Comparison of ENCODE assay signal across 8 mouse cellular contexts in genomic region chr2:91194624-91195332, GRCm38 (mm10). TPM values are rescaled to one million over a fixed set of nuclear protein-coding genes. Genes with fewer than 3 reads are reported as not detected.
DNase-seq lines count a peak whose midpoint lies in the region; ATAC-seq and TF ChIP-seq lines count a peak whose summit lies in the region.

No protein-coding gene starts in this region.

- H3K4me2 ChIP-seq in hindbrain, postnatal 0 days (ENCODE audit: low read depth, low read length): peak overlapping the region; percentile 47
- peak overlapping the region; percentile 60 for H3K4me2 ChIP-seq in liver, embryonic 13.5 days

- no peak overlapping the region for H3K9ac ChIP-seq in hindbrain, postnatal 0 days (replicated peaks; ENCODE audit: low read length)
- H3K9ac ChIP-seq in liver, embryonic 13.5 days: peak overlapping the region; percentile 47

- no peaks in the 10 kb centered on the region for H3K27me3 ChIP-seq in hindbrain, postnatal 0 days (ENCODE audit: insufficient read depth, low read length)
- peaks cover 20% of the 10 kb centered on the region for H3K27me3 ChIP-seq in liver, embryonic 13.5 days

- no peaks in the 10 kb centered on the region for H3K4me1 ChIP-seq in hindbrain, postnatal 0 days (ENCODE audit: insufficient read depth, low read length)
- peaks cover 22% of the 10 kb centered on the region for H3K4me1 ChIP-seq in liver, embryonic 13.5 days (replicated peaks)

- H3K27ac ChIP-seq in hindbrain, postnatal 0 days: peak overlapping the region; percentile 7; the same call in 1 of the 2 replicates
- 0 out of 2 replicates have a peak overlapping the region, but pooled peaks have one; percentile 29 for H3K27ac ChIP-seq in liver, embryonic 13.5 days

- peak; percentile 46 for DNase-seq in right cerebral cortex, postnatal 4 days
- DNase-seq in right cerebral cortex, adult 18-20 months: no peak
- peak; percentile 66 to 74 for DNase-seq in cerebellum, postnatal 25 days
- DNase-seq in gastrocnemius, postnatal 14 days: peak; percentile 86
- DNase-seq in hindbrain, postnatal 0 days (ENCODE audit: low spot score): peak; percentile 70
- DNase-seq in liver, embryonic 13.5 days: peak; percentile 51
- peak; percentile 26 to 60 for DNase-seq in natural killer cell, adult 2 months (ENCODE audit: low spot score in 2 of 2)
- peak; percentile 29 to 63 for DNase-seq in thymus, postnatal 10 days (ENCODE audit: low spot score in 2 of 2)

- intact Hi-C loops in gastrocnemius, postnatal 14 days (cut with DNase I; ENCODE audit: low total_unique reads): loop anchor here (5.0 kb wide), 1 partner anchor 77 kb away; the partner anchor contains the start of gene Mybpc3

- WGBS in hindbrain, postnatal 0 days: 2% methylated on average over 27 of the region's 27 CpGs
- WGBS in liver, embryonic 13.5 days (ENCODE audit: insufficient replicate concordance): 4% methylated on average over 27 of the region's 27 CpGs

- H3K4me3 ChIP-seq in hindbrain, postnatal 0 days (ENCODE audit: low read length): peak overlapping the region; percentile 18
- peak overlapping the region; percentile 47 for H3K4me3 ChIP-seq in liver, embryonic 13.5 days (replicated peaks)

- no peaks in the 10 kb centered on the region for H3K9me3 ChIP-seq in hindbrain, postnatal 0 days (ENCODE audit: low read length)
- no peaks in the 10 kb centered on the region for H3K9me3 ChIP-seq in liver, embryonic 13.5 days (replicated peaks)

- H3K36me3 ChIP-seq in hindbrain, postnatal 0 days (ENCODE audit: insufficient read depth, low read length): no peaks in the 10 kb centered on the region
- H3K36me3 ChIP-seq in liver, embryonic 13.5 days: no peaks in the 10 kb centered on the region

- ATAC-seq in hindbrain, postnatal 0 days: peak; percentile 85
- ATAC-seq in liver, embryonic 13.5 days (ENCODE audit: low read depth): peak; percentile 67

- TF ChIP-seq CTCF in hindbrain, postnatal 0 days (IDR thresholded peaks at IDR 0.05; ENCODE audit: low read depth): peak; percentile 78

RNA-seq across cellular contexts. Expression of gene Nr1h3, which starts 7.9 kb away (rescaled TPM):
- total RNA-seq in gastrocnemius, postnatal 14 days (2021): 1 to 10 TPM; 5.1 to 9.1 TPM
- total RNA-seq in hindbrain, postnatal 0 days (2014; rRNA removed): 4.4 and 4.8 TPM in 2 replicates
- 2.5 and 2.7 TPM in 2 replicates for polyA plus RNA-seq in hindbrain, postnatal 0 days (2015; fragmentation: Nextera tagmentation; extraction: Ambion mirVana)
- 14.1 and 16.5 TPM in 2 replicates for polyA plus RNA-seq in liver, embryonic 13.5 days (2015; fragmentation: Nextera tagmentation; extraction: Ambion mirVana)

RNA-seq across cellular contexts. Expression of gene Acp2, which starts 7.9 kb away (rescaled TPM):
- 10 to 100 TPM; 11.6 to 12.5 TPM for total RNA-seq in gastrocnemius, postnatal 14 days (2021)
- total RNA-seq in hindbrain, postnatal 0 days (2014; rRNA removed): 48.5 and 151 TPM in 2 replicates
- polyA plus RNA-seq in hindbrain, postnatal 0 days (2015; fragmentation: Nextera tagmentation; extraction: Ambion mirVana): 30.3 and 30.9 TPM in 2 replicates
- polyA plus RNA-seq in liver, embryonic 13.5 days (2015; fragmentation: Nextera tagmentation; extraction: Ambion mirVana): 8.2 and 10.4 TPM in 2 replicates

RNA-seq across cellular contexts. Expression of gene Madd, which starts 11.1 kb away (rescaled TPM):
- 1 to 10 TPM; 5.0 to 5.9 TPM for total RNA-seq in gastrocnemius, postnatal 14 days (2021)
- total RNA-seq in hindbrain, postnatal 0 days (2014; rRNA removed): 64.2 TPM in 2 replicates
- polyA plus RNA-seq in hindbrain, postnatal 0 days (2015; fragmentation: Nextera tagmentation; extraction: Ambion mirVana): 31.3 and 32.7 TPM in 2 replicates
- polyA plus RNA-seq in liver, embryonic 13.5 days (2015; fragmentation: Nextera tagmentation; extraction: Ambion mirVana): 7.4 and 8.4 TPM in 2 replicates

RNA-seq across cellular contexts. Expression of gene Ddb2, which starts 42.0 kb away (rescaled TPM):
- total RNA-seq in gastrocnemius, postnatal 14 days (2021): 1 to 10 TPM; 3.1 to 4.1 TPM
- 7.6 and 11.3 TPM in 2 replicates for total RNA-seq in hindbrain, postnatal 0 days (2014; rRNA removed)
- polyA plus RNA-seq in hindbrain, postnatal 0 days (2015; fragmentation: Nextera tagmentation; extraction: Ambion mirVana): 11.5 and 12.9 TPM in 2 replicates
- 5.5 and 6.0 TPM in 2 replicates for polyA plus RNA-seq in liver, embryonic 13.5 days (2015; fragmentation: Nextera tagmentation; extraction: Ambion mirVana)
